Mouse (Mus musculus) layer of hippocampus, adult 18-20 months (tissue): ENCODE results near the gene Olfr981. TPM values are rescaled to one million over a fixed set of nuclear protein-coding genes. Genes with fewer than 3 reads are reported as not detected.
"Not testable (repeated sequence)": the region's sequence is repeated elsewhere in the genome, so short reads cannot be mapped to it uniquely, and the experiment has no call there.

Experiments used
- DNase-seq, 2 experiments: peaks; one replicate each; pipeline ENCODE4 v3.0.0; 2022; ENCODE audit warnings: low spot score in 2 of 2
- long read RNA-seq: library from polyadenylated mRNA; stranded (forward); transcript quantifications from one replicate; pipeline ENCODE4 v2.0.0, GENCODE M21; 2021
- total RNA-seq, 2 experiments: library from RNA; stranded (reverse); gene quantifications; 2 replicates each; pipeline ENCODE4 v1.2.3; 2021

Olfr981 gene
- not detected for total RNA-seq
- long read RNA-seq = 0 reads

DNA sequence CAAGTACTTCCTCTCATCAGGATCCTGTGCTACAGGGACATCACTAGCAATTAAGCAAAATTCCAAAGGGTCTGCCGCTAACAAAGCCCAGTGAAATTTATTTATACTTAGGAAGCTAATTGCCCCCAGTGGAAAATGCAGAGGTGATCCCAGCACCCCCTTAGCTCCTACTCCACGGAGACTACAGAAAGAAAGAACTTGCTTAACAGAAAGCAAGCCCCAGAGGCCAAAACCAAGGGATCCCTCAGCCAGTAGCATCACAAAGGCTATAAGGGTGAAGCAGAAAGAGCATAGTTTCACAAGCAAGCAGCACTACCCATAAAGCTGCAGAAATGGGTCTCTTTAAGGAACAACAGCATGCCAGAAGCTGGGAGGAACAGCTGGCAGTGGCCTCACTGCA is at the start of gene Olfr981:
Gene Olfr981, plus strand, starts transcription at position 301 of the 400 bp plus-strand sequence.
- no peak for DNase-seq

DNA sequence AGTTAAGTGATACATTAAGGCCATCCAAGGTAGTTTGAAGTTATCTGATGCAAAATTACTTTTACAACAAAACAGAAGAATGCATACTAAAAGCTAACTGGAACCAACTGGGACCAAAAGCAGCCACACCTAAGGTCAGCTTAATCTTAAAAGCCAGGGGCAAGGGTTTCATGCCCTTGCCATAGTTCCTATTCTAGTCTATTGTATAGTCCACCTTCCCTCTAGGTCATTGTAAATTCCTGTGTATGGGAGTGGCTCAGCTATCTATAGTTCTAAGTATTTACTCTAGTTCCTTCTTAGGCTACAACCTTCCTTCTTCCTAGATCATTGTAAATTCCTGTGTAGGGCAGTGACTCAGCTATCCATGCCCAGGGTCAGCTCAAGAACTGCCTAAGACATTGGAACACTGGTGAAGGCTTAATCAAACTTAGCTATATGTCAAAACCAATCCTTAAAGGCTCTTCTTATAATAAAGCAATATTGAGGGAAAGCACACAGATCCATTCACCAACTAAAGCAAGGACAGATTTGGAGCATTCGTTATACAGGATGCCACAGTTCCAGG is 44.6 kb upstream of the Olfr981 start:
- DNase-seq = not testable (repeated sequence)

DNA sequence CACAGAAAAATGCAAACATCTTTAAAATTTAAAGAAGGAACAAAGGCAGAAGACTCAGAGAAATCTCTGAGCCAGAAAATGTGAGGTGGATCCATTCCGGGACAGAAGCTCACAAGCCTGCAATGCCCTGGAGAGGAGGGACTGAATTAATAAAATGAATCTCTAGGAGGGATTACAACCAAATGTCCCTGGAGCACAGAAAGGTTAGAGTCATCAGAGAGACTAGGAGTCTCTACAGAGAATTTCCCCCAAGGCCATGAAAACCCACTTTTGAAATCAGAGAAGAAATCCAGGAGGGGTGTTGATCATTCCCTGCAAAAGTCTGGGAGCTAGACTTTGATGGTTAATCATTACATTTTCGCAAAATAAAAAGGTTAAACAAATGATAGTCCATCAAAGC is 29.5 kb upstream of the Olfr981 start, which contains the start of gene Olfr978:
Gene Olfr978, plus strand, starts transcription at position 301 of the 400 bp plus-strand sequence.
- no peak for DNase-seq

DNA sequence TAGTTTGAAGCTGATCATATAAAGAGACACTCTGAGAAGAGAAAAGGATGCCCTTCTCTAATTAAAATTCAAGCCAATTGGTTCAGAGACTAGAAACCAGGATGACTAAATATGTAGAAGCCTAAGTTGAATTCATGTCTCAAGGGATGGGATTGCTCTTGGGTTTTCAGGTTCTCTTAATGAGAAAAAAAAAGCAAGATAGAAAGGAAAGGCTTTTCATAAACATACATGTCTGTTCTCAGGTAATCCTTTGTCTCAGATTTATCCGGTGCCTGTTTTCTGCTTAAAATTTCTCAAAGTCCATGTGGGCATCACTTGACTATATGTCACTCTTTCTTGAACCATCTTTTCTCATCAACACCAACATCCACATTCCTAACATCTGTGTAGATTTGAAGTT is 17.9 kb upstream of the Olfr981 start, which contains the start of gene Olfr979:
Gene Olfr979, minus strand, starts transcription at position 101 of the 400 bp plus-strand sequence.
- no peak for DNase-seq

DNA sequence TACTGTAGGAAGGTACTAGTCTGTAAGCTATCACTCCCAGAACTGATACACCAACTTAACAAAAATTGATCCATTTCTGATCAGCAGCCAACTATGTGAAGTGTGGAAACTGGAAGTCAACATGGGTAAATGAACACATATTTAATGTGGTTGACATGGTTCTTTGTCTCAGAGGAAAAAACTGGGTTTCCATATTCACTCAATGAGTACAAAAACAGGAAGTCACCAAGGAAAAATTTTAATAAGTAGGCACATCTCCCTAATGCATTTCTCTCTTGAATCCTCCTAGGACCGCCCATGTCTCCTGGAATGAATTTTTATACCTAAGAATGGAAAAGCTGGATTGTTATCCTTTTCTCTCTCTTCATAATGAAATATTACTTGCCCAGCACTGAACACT is 11.8 kb upstream of the Olfr981 start, which contains the start of gene Olfr980:
Gene Olfr980, minus strand, starts transcription at position 101 of the 400 bp plus-strand sequence.
- no peak for DNase-seq

DNA sequence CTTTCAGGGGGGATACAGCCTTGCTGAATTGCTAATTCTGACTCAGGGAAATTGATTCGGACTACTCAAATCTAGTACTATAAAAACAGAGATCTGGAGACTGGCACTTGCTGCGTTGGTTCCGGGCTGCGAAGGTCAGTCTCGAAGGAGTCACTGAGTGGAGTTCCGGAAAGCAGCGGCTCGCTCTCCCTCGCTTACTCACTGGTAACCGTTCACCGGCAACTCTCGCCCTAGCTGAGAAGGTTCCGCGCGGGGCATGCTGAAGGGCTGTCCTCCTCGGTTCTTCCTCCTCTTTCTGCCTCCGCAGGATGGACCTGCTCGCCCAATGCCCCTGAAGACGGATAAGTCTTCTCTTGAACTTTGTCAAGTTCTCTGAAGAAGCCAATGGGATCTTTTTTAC is 28.9 kb downstream of the Olfr981 start:
- no peak for DNase-seq

DNA sequence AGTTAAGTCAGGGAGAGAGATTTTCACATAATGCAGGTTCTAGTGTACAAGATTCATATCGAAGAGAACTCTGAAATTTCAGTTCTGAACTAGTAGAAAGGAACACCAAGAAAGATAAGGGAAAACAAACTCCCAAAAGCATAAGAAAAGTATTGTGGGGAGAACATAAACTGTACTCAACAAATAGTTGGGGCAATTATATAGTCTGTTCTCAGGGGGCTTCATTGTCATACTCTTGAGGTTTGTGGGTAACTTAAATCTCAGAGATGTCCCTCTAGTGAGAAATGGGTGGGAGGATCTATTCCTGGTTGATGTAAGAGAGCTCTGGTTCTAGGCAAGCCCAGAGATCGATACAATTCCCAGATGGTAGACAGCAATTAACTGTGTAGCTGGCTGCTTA is 52.3 kb downstream of the Olfr981 start, which contains the start of gene Olfr982:
Gene Olfr982, plus strand, starts transcription at position 301 of the 400 bp plus-strand sequence.
- no peak for DNase-seq

Other genes starting within 250 kb of the Olfr981 start
- gene Olfr968, start 238.2 kb upstream of the Olfr981 start, total RNA-seq = not detected
- not detected for gene Olfr969, start 230.5 kb upstream of the Olfr981 start, total RNA-seq
- not detected for gene Olfr970, start 212.6 kb upstream of the Olfr981 start, total RNA-seq
- not detected for gene Olfr971, start 184.6 kb upstream of the Olfr981 start, total RNA-seq
- not detected for gene Olfr972, start 155.0 kb upstream of the Olfr981 start, total RNA-seq
- not detected for gene Olfr229, start 114.1 kb upstream of the Olfr981 start, total RNA-seq
- not detected for gene Olfr974, start 84.0 kb upstream of the Olfr981 start, total RNA-seq
- not detected for gene Olfr975, start 69.4 kb upstream of the Olfr981 start, total RNA-seq
- not detected for gene Olfr976, start 60.3 kb upstream of the Olfr981 start, total RNA-seq
- gene Olfr978, start 29.4 kb upstream of the Olfr981 start, total RNA-seq = not detected
- gene Olfr979, start 18.0 kb upstream of the Olfr981 start, total RNA-seq = not detected
- gene Olfr980, start 11.9 kb upstream of the Olfr981 start, total RNA-seq = not detected
- not detected for gene Olfr982, start 52.4 kb downstream of the Olfr981 start, total RNA-seq
- not detected for gene Olfr983, start 72.1 kb downstream of the Olfr981 start, total RNA-seq
- not detected for gene Olfr984, start 92.7 kb downstream of the Olfr981 start, total RNA-seq
- not detected for gene Olfr985, start 108.7 kb downstream of the Olfr981 start, total RNA-seq
- gene Tmem225, start 126.7 kb downstream of the Olfr981 start, total RNA-seq = not detected
- under 1 TPM in 1 of 2 experiments, not detected in 1; 0.10 TPM for gene Olfr986, start 159.5 kb downstream of the Olfr981 start, total RNA-seq
- 1 to 10 TPM; 3.1 to 3.9 TPM for gene Zfp202, start 170.9 kb downstream of the Olfr981 start, total RNA-seq
- 100 to 1,000 TPM; 232 to 260 TPM for gene Scn3b, start 247.8 kb downstream of the Olfr981 start, total RNA-seq